Mouse (Mus musculus): ENCODE data around the gene Oog2. TPM values are rescaled to one million over a fixed set of nuclear protein-coding genes. Genes with fewer than 3 reads are reported as not detected.
"Not testable (repeated sequence)": the region's sequence is repeated elsewhere in the genome, so short reads cannot be mapped to it uniquely, and the experiment has no call there.

Gene Oog2
- not detected in 2 replicates for polyA plus RNA-seq (2016; fragmentation: Nextera tagmentation; extraction: Ambion mirVana)

DNA sequence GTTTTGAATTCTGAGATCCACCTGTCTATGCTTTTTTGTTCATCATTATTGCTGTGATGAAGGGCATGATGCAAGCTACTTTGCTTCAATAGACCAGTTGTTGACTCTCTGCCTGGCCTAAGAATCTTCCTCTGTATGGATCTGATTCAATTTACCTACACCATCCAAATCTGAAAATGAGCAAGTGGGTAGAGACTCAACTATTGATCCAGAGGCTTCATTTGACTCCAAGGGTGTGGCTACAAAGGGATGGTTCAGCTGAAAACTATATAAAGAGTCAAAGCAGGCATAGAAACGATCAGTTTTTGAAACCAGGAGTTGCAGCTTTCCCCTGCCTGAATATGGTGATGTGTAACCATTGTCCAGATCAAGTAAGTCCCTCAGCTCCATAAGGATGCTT is at the start of gene Oog2:
Oog2 (plus strand) TSS at position 301 of the 400 bp plus-strand sequence.
- Histone ChIP-seq H3K4me3 (no peak within 1 kb of the TSS), H3K27me3 (ENCODE audit: low read depth, poor library complexity, severe bottlenecking) (no peaks in the 10 kb centered on the region), H3K27ac (replicated peaks) (no peak within 1 kb of the TSS), H3K4me1 (no peaks in the 10 kb centered on the region), H3K9me3 (replicated peaks) (peaks cover 65% of the 10 kb centered on the region), H3K36me3 (no peaks in the 10 kb centered on the region)
- 51% methylated on average over 1 of the region's 1 CpGs for WGBS
- no peak for DNase-seq (ENCODE audit: low spot score)

GRCm38 (mm10) chr4:144162563-144162962 is 28.0 kb upstream of the Oog2 start, which contains the start of gene Oog3:
Oog3 (minus strand) TSS chr4:144162663.
- no peaks in the 10 kb centered on the region for H3K27me3 ChIP-seq (ENCODE audit: low read depth, poor library complexity, severe bottlenecking)
- H3K27ac ChIP-seq (replicated peaks): no peak within 1 kb of the TSS
- 88% methylated on average over 1 of the region's 1 CpGs for WGBS
- H3K9me3 ChIP-seq (replicated peaks): peaks cover 76% of the 10 kb centered on the region
- no peaks in the 10 kb centered on the region for H3K4me1 ChIP-seq
- H3K36me3 ChIP-seq: no peaks in the 10 kb centered on the region
- H3K4me3 ChIP-seq: no peak within 1 kb of the TSS
- no peak for DNase-seq (ENCODE audit: low spot score)

GRCm38 (mm10) chr4:144213218-144213617 is 22.7 kb downstream of the Oog2 start, which contains the start of gene C87977:
C87977 (minus strand) TSS chr4:144213318.
- not testable (repeated sequence) for H3K27ac ChIP-seq (replicated peaks); H3K27me3 ChIP-seq (ENCODE audit: low read depth, poor library complexity, severe bottlenecking); H3K36me3 ChIP-seq; H3K4me1 ChIP-seq; DNase-seq (ENCODE audit: low spot score); H3K4me3 ChIP-seq
- 93% methylated on average over 1 of the region's 1 CpGs for WGBS
- peaks cover 36% of the 10 kb centered on the region for H3K9me3 ChIP-seq (replicated peaks)

Other genes with a start within 250 kb of the Oog2 start
- gene Pramef25, start 239.7 kb upstream of the Oog2 start, polyA plus RNA-seq (2016; fragmentation: Nextera tagmentation; extraction: Ambion mirVana): not detected in 2 replicates
- gene Gm13101, start 223.8 kb upstream of the Oog2 start, polyA plus RNA-seq (2016; fragmentation: Nextera tagmentation; extraction: Ambion mirVana): not detected in 2 replicates
- gene Pramef17, start 196.3 kb upstream of the Oog2 start, polyA plus RNA-seq (2016; fragmentation: Nextera tagmentation; extraction: Ambion mirVana): not detected in 2 replicates
- gene Pramel4, start 131.6 kb upstream of the Oog2 start, polyA plus RNA-seq (2016; fragmentation: Nextera tagmentation; extraction: Ambion mirVana): not detected in 2 replicates
- not detected in 2 replicates for gene Gm13102, start 84.2 kb upstream of the Oog2 start, polyA plus RNA-seq (2016; fragmentation: Nextera tagmentation; extraction: Ambion mirVana)
- not detected in 2 replicates for gene Oog3, start 28.1 kb upstream of the Oog2 start, polyA plus RNA-seq (2016; fragmentation: Nextera tagmentation; extraction: Ambion mirVana)
- not detected in 2 replicates for gene C87977, start 22.6 kb downstream of the Oog2 start, polyA plus RNA-seq (2016; fragmentation: Nextera tagmentation; extraction: Ambion mirVana)
- gene Pramel5, start 89.8 kb downstream of the Oog2 start, polyA plus RNA-seq (2016; fragmentation: Nextera tagmentation; extraction: Ambion mirVana): not detected in 2 replicates
- not detected in 2 replicates for gene Gm13128, start 139.5 kb downstream of the Oog2 start, polyA plus RNA-seq (2016; fragmentation: Nextera tagmentation; extraction: Ambion mirVana)
- not detected in 2 replicates for gene Gm13119, start 167.2 kb downstream of the Oog2 start, polyA plus RNA-seq (2016; fragmentation: Nextera tagmentation; extraction: Ambion mirVana)
- not detected in 2 replicates for gene Pramef20, start 187.2 kb downstream of the Oog2 start, polyA plus RNA-seq (2016; fragmentation: Nextera tagmentation; extraction: Ambion mirVana)
- gene Pramef12, start 217.7 kb downstream of the Oog2 start, polyA plus RNA-seq (2016; fragmentation: Nextera tagmentation; extraction: Ambion mirVana): not detected in 2 replicates
- not detected in 2 replicates for gene 1700012P22Rik, start 248.1 kb downstream of the Oog2 start, polyA plus RNA-seq (2016; fragmentation: Nextera tagmentation; extraction: Ambion mirVana)

Data from midbrain, embryonic 10.5 days (tissue).